In the genomic region with DNA sequence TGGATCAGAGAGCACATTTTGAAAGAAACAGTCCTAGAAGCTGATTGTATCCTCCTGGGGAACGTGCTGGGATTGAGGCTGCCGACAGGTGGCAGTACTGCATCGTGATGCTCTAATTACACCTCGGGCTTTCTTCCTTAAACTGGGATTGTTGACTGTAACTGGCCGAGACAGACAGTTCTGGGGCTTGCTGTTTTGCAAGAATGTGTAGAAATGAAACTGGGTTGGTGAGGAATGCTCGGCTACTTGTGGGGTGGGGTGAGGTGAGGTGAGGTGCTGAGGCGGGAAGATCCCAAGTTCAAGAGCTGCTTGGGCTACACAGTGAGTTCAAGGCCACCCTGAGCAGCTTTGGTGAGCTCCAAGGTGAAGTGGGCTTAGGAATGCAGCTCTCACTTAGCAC, we compare ENCODE assay signal across 8 mouse cellular contexts. TPM values are rescaled to one million over a fixed set of nuclear protein-coding genes. Genes with fewer than 3 reads are reported as not detected.
DNase-seq lines count a peak whose midpoint lies in the region; ATAC-seq and TF ChIP-seq lines count a peak whose summit lies in the region.

No protein-coding gene starts in this region.

- peaks cover 30% of the 10 kb centered on the region; the same call in 1 of the 2 replicates for H3K27me3 ChIP-seq in forebrain, embryonic 10.5 days (ENCODE audit: poor library complexity, severe bottlenecking)
- no peaks in the 10 kb centered on the region for H3K27me3 ChIP-seq in lung, embryonic 15.5 days

- H3K9me3 ChIP-seq in ES-E14 (ENCODE audit: control insufficient read depth, insufficient read depth, low read depth, low read length) = no peaks in the 10 kb centered on the region
- H3K9me3 ChIP-seq in forebrain, embryonic 10.5 days = no peaks in the 10 kb centered on the region
- no peaks in the 10 kb centered on the region for H3K9me3 ChIP-seq in lung, embryonic 15.5 days

- peak; percentile 63; the same call in 1 of the 2 replicates for ATAC-seq in lung, embryonic 15.5 days (ENCODE audit: borderline replicate concordance, extremely low read depth, low FRiP score, low TSS enrichment)

- no peak overlapping the region for H3K4me2 ChIP-seq in lung, embryonic 15.5 days

- no peaks in the 10 kb centered on the region for H3K36me3 ChIP-seq in ES-E14 (ENCODE audit: control insufficient read depth, insufficient read depth, low read length, poor library complexity, severe bottlenecking)
- no peaks in the 10 kb centered on the region for H3K36me3 ChIP-seq in forebrain, embryonic 10.5 days (replicated peaks)
- H3K36me3 ChIP-seq in lung, embryonic 15.5 days = no peaks in the 10 kb centered on the region

- peaks cover 1 to 2% of the 10 kb centered on the region in 2 experiments; a peak in 1 of 4 replicates for H3K4me1 ChIP-seq in ES-E14 (ENCODE audit: control insufficient read depth in 2 of 2, insufficient read depth in 2 of 2, low read length in 2 of 2, poor library complexity in 1 of 2)
- H3K4me1 ChIP-seq in forebrain, embryonic 10.5 days = peaks cover 19% of the 10 kb centered on the region; the same call in 1 of the 2 replicates
- H3K4me1 ChIP-seq in lung, embryonic 15.5 days = 0 out of 2 replicates have a peak, but pooled peaks cover 20% of the 10 kb centered on the region

- H3K9ac ChIP-seq in ES-E14 (ENCODE audit: insufficient read depth, low read depth, low read length, poor library complexity, severe bottlenecking) = no peak overlapping the region
- H3K9ac ChIP-seq in lung, embryonic 15.5 days = no peak overlapping the region

- no peak overlapping the region for H3K27ac ChIP-seq in ES-E14 (ENCODE audit: insufficient read depth, low read depth, low read length, poor library complexity, severe bottlenecking)
- H3K27ac ChIP-seq in forebrain, embryonic 10.5 days = peak overlapping the region; percentile 66
- no peak overlapping the region for H3K27ac ChIP-seq in layer of hippocampus, adult 2 months
- H3K27ac ChIP-seq in lung, embryonic 15.5 days = peak overlapping the region; percentile 43; the same call in 1 of the 2 replicates

- 6% methylated on average over 7 of the region's 7 CpGs for WGBS in forebrain, embryonic 10.5 days
- WGBS in lung, embryonic 15.5 days = under 1% methylated on average over 7 of the region's 7 CpGs

- in situ Hi-C loops in ES-E14 (cut with MboI; ENCODE audit: low sequenced_read_pairs in 2 of 2, unreplicated experiment in 2 of 2) = no loop called here

- no peak overlapping the region for H3K4me3 ChIP-seq in ES-E14 (ENCODE audit: insufficient read depth in 1 of 2, low read depth in 1 of 2, low read length in 2 of 2, poor library complexity in 1 of 2, severe bottlenecking in 1 of 2)
- H3K4me3 ChIP-seq in forebrain, embryonic 10.5 days = no peak overlapping the region
- H3K4me3 ChIP-seq in layer of hippocampus, adult 2 months = no peak overlapping the region
- H3K4me3 ChIP-seq in lung, embryonic 15.5 days = no peak overlapping the region

- peak; percentile 83 for DNase-seq in ES-E14 (ENCODE audit: low read depth, low spot score)
- DNase-seq in c-Kit-positive CD71-negative TER-119-negative erythroid progenitor cells, embryonic 14.5 days (ENCODE audit: low read depth) = peak; percentile 83
- peak; percentile 82 for DNase-seq in forebrain, embryonic 10.5 days (ENCODE audit: extremely low spot score, low spot score)
- DNase-seq in heart, postnatal 36 days = peak; percentile 83 to 84
- peak; percentile 63 to 75 for DNase-seq in layer of hippocampus, adult 2 months (ENCODE audit: low spot score in 2 of 2)
- DNase-seq in ovary, postnatal 10 days (ENCODE audit: low spot score) = peak; percentile 40
- DNase-seq in thymus, postnatal 25 days = peak; percentile 67

- intact Hi-C loops in heart, postnatal 36 days (cut with DNase I) = loop anchor here (1.0 kb wide), 1 partner anchor 287 kb away; no protein-coding TSS in a partner anchor

- peak; percentile 95 for TF ChIP-seq CTCF in layer of hippocampus, adult 2 months (conservative IDR thresholded peaks at IDR 0.05)

TF ChIP-seq in ES-E14, 5 proteins besides CTCF, POLR2A, EP300 and RAD21:
- TF ChIP-seq ZC3H11A (IDR thresholded peaks at IDR 0.05; ENCODE audit: borderline replicate concordance, low read depth, low read length) = peak; percentile 52; the same call in 1 of the 2 replicates
- TF ChIP-seq CHD2 (IDR thresholded peaks at IDR 0.05; ENCODE audit: low read depth, low read length) = no peak

RNA-seq across cellular contexts. Expression of a gene that starts 55.7 kb away (rescaled TPM):
- 0.54 and 0.79 TPM in 2 replicates for total RNA-seq in ES-E14 (2012; rRNA removed)
- 0.25 and 0.36 TPM in 2 replicates for polyA plus RNA-seq in forebrain, embryonic 10.5 days (2016; fragmentation: Nextera tagmentation; extraction: Ambion mirVana)
- under 1 TPM; 0.27 to 0.53 TPM for total RNA-seq in heart, postnatal 36 days (2021)
- not detected for total RNA-seq in layer of hippocampus, adult 2 months (2021)
- 0.69 and 0.89 TPM in 2 replicates for polyA plus RNA-seq in lung, embryonic 15.5 days (2015; fragmentation: Nextera tagmentation; extraction: Ambion mirVana)

Comparison
In these comparisons a context has a peak if more than half of its experiments do, and no peak if none do; other contexts are left out.
1. H3K27ac ChIP-seq: peak in forebrain, embryonic 10.5 days (single experiment) and lung, embryonic 15.5 days (single experiment); none in ES-E14 (single experiment) and layer of hippocampus, adult 2 months (single experiment).
2. Peak in every context shown above with its lines, with median percentiles within 50 percentile points of each other: DNase-seq.